Mouse (Mus musculus): ENCODE data around the gene Isg20l2. TPM values are rescaled to one million over a fixed set of nuclear protein-coding genes. Genes with fewer than 3 reads are reported as not detected.

Gene Isg20l2
- total and polyA plus RNA-seq, 2 experiments, result 6.8 to 7.2 TPM

DNA sequence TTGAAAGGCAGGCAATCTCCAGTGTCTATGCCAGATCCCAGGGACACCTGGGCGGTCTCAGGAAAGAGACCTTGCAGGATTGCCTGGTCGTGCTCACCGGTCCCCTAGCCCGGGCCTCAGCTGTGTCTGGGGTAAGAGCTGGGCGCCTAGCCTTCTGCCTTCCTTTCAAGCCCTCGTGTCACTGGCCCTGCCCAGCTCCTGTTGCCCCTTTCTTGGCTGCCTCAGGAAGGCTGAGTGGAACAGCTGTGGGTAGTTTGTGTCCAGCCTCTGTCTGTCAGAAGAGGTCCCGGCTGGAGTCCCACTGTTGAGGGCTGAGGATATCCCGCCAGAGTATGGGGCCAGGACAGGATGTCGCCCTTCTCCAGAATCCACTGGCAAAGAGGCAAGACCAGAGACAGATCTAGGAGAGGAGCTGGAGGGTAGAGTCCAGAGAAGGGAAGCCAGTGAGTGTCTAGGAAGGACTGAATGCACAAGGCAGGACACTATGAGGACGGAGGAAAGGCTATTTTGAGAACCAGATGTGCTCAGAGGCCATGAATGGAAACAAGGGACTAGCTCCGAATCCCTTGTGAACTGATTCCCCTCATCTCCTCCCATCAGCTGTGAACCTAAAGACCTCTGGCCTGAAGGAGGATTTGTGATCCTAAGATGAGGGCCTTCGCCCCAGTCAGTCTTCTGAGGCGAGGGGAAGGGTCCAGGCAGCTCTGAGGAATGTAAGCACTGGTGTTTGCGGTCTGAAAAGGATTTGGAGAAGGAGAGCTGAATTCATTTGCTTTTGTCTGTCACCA is 43.7 kb downstream of the Isg20l2 start:
- no peak for DNase-seq (ENCODE audit: extremely low read depth, low read depth, low spot score)
- no peaks in the 10 kb centered on the region for H3K79me2 ChIP-seq (ENCODE audit: control insufficient read depth, insufficient read depth, low read length)
- no peaks in the 10 kb centered on the region for H3K36me3 ChIP-seq (ENCODE audit: control insufficient read depth, insufficient read depth, low read length)
- TF ChIP-seq CTCF (IDR thresholded peaks at IDR 0.05; ENCODE audit: low read depth, low read length), result no peak
- TF ChIP-seq POLR2A (IDR thresholded peaks at IDR 0.05; ENCODE audit: extremely low read depth, insufficient read depth, low read length), result no peak
- H3K9ac ChIP-seq (ENCODE audit: low read depth, low read length), result no peak overlapping the region
- H3K4me3 ChIP-seq (ENCODE audit: insufficient read depth, low read depth, low read length), result no peak overlapping the region
- H3K27me3 ChIP-seq (ENCODE audit: control insufficient read depth, insufficient read depth, low read length), result peaks cover 8% of the 10 kb centered on the region
- WGBS, result 50% methylated on average over 14 of the region's 14 CpGs
- H3K4me1 ChIP-seq (ENCODE audit: control insufficient read depth, insufficient read depth, low read length), result no peaks in the 10 kb centered on the region
- no peak overlapping the region for H3K27ac ChIP-seq (replicated peaks; ENCODE audit: insufficient read depth, low read depth, low read length)

DNA sequence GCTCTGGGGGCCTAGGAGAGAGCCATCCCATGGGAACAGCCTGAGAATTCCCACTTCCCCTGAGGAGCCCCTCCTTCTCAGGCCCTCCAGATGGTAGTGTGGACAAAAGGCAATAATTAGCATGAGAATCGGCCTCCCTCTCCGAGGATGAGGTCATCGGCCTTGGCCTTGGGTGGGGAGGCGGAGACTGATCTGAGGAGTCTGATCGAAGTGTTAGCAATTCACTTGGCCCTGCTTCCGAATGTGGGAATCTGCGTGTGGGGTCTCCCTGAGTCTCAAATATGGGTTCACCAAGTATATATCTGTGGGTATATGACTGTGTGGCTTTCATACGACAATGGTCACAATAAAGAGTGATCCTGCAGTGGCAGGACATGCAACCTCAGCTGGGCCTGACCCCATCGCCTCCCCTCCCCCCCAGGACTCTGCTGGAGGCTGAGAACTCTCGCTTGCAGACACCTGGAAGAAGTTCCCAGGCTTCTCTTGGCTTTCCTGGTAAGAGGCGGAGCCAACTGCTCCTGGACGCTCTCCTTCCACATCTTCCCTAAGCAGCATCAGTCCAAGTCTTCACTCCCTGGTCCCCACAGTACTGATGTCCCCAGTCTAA is 44.4 kb downstream of the Isg20l2 start:
- Histone ChIP-seq H3K4me1 (ENCODE audit: control insufficient read depth, insufficient read depth, low read length) (no peaks in the 10 kb centered on the region), H3K36me3 (ENCODE audit: control insufficient read depth, insufficient read depth, low read length) (no peaks in the 10 kb centered on the region), H3K4me3 (ENCODE audit: insufficient read depth, low read depth, low read length) (no peak overlapping the region), H3K27me3 (ENCODE audit: control insufficient read depth, insufficient read depth, low read length) (peaks cover 8% of the 10 kb centered on the region), H3K79me2 (ENCODE audit: control insufficient read depth, insufficient read depth, low read length) (no peaks in the 10 kb centered on the region), H3K27ac (replicated peaks; ENCODE audit: insufficient read depth, low read depth, low read length) (no peak overlapping the region), H3K9ac (ENCODE audit: low read depth, low read length) (no peak overlapping the region)
- TF ChIP-seq CTCF (IDR thresholded peaks at IDR 0.05; ENCODE audit: low read depth, low read length) (no peak), POLR2A (IDR thresholded peaks at IDR 0.05; ENCODE audit: extremely low read depth, insufficient read depth, low read length) (no peak)
- no peak for DNase-seq (ENCODE audit: extremely low read depth, low read depth, low spot score)
- WGBS, result 40% methylated on average over 12 of the region's 12 CpGs

DNA sequence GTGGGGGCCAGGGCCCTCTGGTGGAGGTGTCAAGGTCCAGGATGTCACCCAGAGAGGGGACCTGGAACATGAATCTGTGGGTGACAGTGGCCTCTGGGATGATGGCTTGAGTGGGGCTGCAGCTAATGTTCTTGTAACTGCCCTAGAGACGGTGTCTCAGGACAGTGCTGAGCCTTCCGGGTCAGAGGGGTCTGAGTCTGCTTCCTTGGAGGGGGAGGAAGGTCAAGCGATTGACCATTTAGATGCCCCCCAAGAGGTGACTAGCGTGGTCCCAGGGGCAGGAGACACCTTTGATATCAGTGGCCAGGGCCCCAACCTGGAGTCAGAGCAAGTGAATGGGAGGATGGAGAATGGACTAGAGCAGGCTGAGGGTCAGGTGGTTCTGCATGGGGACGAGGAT is 49.4 kb downstream of the Isg20l2 start:
- Histone ChIP-seq H3K27me3 (ENCODE audit: control insufficient read depth, insufficient read depth, low read length) (no peaks in the 10 kb centered on the region; the same call in 1 of the 2 replicates), H3K79me2 (ENCODE audit: control insufficient read depth, insufficient read depth, low read length) (no peaks in the 10 kb centered on the region), H3K36me3 (ENCODE audit: control insufficient read depth, insufficient read depth, low read length) (no peaks in the 10 kb centered on the region), H3K4me3 (ENCODE audit: insufficient read depth, low read depth, low read length) (no peak overlapping the region), H3K27ac (replicated peaks; ENCODE audit: insufficient read depth, low read depth, low read length) (no peak overlapping the region), H3K4me1 (ENCODE audit: control insufficient read depth, insufficient read depth, low read length) (peaks cover 10% of the 10 kb centered on the region; the same call in 1 of the 2 replicates), H3K9ac (ENCODE audit: low read depth, low read length) (no peak overlapping the region)
- TF ChIP-seq POLR2A (IDR thresholded peaks at IDR 0.05; ENCODE audit: extremely low read depth, insufficient read depth, low read length) (no peak), CTCF (IDR thresholded peaks at IDR 0.05; ENCODE audit: low read depth, low read length) (no peak)
- no peak for DNase-seq (ENCODE audit: extremely low read depth, low read depth, low spot score)
- WGBS, result 80% methylated on average over 5 of the region's 5 CpGs

DNA sequence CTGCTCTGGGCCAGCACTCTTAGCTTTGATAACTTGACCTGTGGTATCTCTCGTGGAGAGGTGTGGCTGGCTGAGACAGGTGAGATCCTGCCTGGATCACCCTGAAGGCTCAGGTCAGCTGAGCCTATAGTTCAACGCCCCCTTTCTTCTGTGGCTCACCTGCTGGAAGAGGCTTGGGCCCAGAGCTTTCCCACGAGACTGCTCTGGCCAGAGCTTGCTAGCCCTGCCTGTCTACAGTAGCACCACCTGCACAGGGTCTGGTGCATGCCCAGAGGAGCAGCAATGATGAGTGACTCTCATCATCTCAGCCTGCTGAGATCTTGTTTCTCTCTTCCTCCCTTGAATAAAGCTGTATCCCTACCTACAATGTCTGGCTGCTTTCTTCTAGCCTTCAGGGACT is 50.0 kb downstream of the Isg20l2 start:
- WGBS, result 63% methylated on average over 3 of the region's 3 CpGs
- Histone ChIP-seq H3K36me3 (ENCODE audit: control insufficient read depth, insufficient read depth, low read length) (no peaks in the 10 kb centered on the region), H3K9ac (ENCODE audit: low read depth, low read length) (no peak overlapping the region)

DNA sequence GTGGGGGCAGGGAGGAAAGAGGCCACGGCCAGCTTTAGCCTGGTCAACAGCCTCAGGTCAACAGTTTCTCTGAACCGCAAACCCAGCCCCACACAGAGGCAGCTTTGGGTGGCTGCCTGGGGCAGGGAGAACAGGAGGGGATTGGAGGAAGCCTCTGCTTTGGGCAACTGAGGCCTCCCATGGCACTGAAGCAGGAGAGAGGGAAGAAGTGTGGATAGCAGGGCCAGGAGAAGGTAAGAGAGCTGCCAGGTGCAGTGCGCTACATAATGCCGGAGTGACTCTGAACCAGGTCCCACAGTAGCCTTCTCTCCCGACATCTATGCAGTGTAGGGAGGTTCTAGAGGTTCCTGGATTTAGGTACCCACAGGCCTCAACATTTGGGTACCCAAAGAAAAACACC is 50.6 kb downstream of the Isg20l2 start:
- no peak for DNase-seq (ENCODE audit: extremely low read depth, low read depth, low spot score)
- Histone ChIP-seq H3K4me3 (ENCODE audit: insufficient read depth, low read depth, low read length) (no peak overlapping the region), H3K27me3 (ENCODE audit: control insufficient read depth, insufficient read depth, low read length) (no peaks in the 10 kb centered on the region; the same call in 1 of the 2 replicates), H3K4me1 (ENCODE audit: control insufficient read depth, insufficient read depth, low read length) (peaks cover 10% of the 10 kb centered on the region; the same call in 1 of the 2 replicates), H3K36me3 (ENCODE audit: control insufficient read depth, insufficient read depth, low read length) (no peaks in the 10 kb centered on the region), H3K9ac (ENCODE audit: low read depth, low read length) (no peak overlapping the region), H3K27ac (replicated peaks; ENCODE audit: insufficient read depth, low read depth, low read length) (no peak overlapping the region), H3K79me2 (ENCODE audit: control insufficient read depth, insufficient read depth, low read length) (no peaks in the 10 kb centered on the region)
- TF ChIP-seq POLR2A (IDR thresholded peaks at IDR 0.05; ENCODE audit: extremely low read depth, insufficient read depth, low read length), result no peak
- no peak for TF ChIP-seq CTCF (IDR thresholded peaks at IDR 0.05; ENCODE audit: low read depth, low read length)
- 62% methylated on average over 5 of the region's 5 CpGs for WGBS

More for the DNA sequence above, 50.0 kb downstream of the Isg20l2 start:
- Histone ChIP-seq H3K27ac (replicated peaks; ENCODE audit: insufficient read depth, low read depth, low read length) (no peak overlapping the region), H3K4me1 (ENCODE audit: control insufficient read depth, insufficient read depth, low read length) (peaks cover 10% of the 10 kb centered on the region; the same call in 1 of the 2 replicates), H3K27me3 (ENCODE audit: control insufficient read depth, insufficient read depth, low read length) (no peaks in the 10 kb centered on the region; the same call in 1 of the 2 replicates), H3K4me3 (ENCODE audit: insufficient read depth, low read depth, low read length) (no peak overlapping the region), H3K79me2 (ENCODE audit: control insufficient read depth, insufficient read depth, low read length) (no peaks in the 10 kb centered on the region)
- TF ChIP-seq CTCF (IDR thresholded peaks at IDR 0.05; ENCODE audit: low read depth, low read length), result no peak
- no peak for DNase-seq (ENCODE audit: extremely low read depth, low read depth, low spot score)
